Mouse (Mus musculus) hindbrain, embryonic 14.5 days (tissue): ENCODE results near the gene Crnkl1. TPM values are rescaled to one million over a fixed set of nuclear protein-coding genes. Genes with fewer than 3 reads are reported as not detected.

Experiments
- microRNA-seq: library from miRNA; unstranded; fragments of <30 nt; microRNA quantifications from one replicate; pipeline ENCODE4, GENCODE M21; 2016
- polyA plus RNA-seq: library from polyadenylated mRNA; unstranded; fragments of >200 nt; fragmentation: Nextera tagmentation; extraction: Ambion mirVana; gene quantifications from 2 replicates; pipeline ENCODE4 v1.2.1, GENCODE M21; 2014

Crnkl1 gene
- polyA plus RNA-seq, 1 experiment from 2014 or later: 25.0 TPM

Small RNAs within 50 kb of the gene (microRNA-seq; reads per million reads assigned to microRNA genes)
- not detected for gene Gm25026

Other genes with a start within 250 kb of the Crnkl1 start
- gene Naa20, start 32.9 kb downstream of the Crnkl1 start, polyA plus RNA-seq: 138 and 139 TPM in 2 replicates
- 4.2 and 5.5 TPM in 2 replicates for gene Cfap61, start 230 bp downstream of the Crnkl1 start, polyA plus RNA-seq